Mouse (Mus musculus) MEL-GATA-1-ER (cell line): ENCODE data around the gene Scfd2.

Source experiments
- DNase-seq: peaks from one replicate; pipeline ENCODE4 v3.0.0-alpha.2; 2012; ENCODE audit warnings: low read depth; ENCODE audit errors: extremely low read depth

Scfd2 gene

GRCm38 (mm10) chr5:74184607-74185006 is 347.0 kb downstream of the Scfd2 start:
- no peak for DNase-seq

- DNase-seq, result no peak
Observed at GRCm38 (mm10) chr5:74183118-74183517, 348.4 kb downstream of the Scfd2 start.

- DNase-seq, result no peak
Observed at GRCm38 (mm10) chr5:74180216-74180615, 351.3 kb downstream of the Scfd2 start.

GRCm38 (mm10) chr5:74175526-74176270 is 355.9 kb downstream of the Scfd2 start:
- no peak for DNase-seq

GRCm38 (mm10) chr5:74173162-74173844 is 358.3 kb downstream of the Scfd2 start:
- no peak for DNase-seq

- no peak for DNase-seq
Observed at GRCm38 (mm10) chr5:74172208-74172607, 359.4 kb downstream of the Scfd2 start.

- DNase-seq, result no peak
Observed at GRCm38 (mm10) chr5:74171768-74172167, 359.8 kb downstream of the Scfd2 start.

- DNase-seq, result no peak
Observed at GRCm38 (mm10) chr5:74168085-74168484, 363.5 kb downstream of the Scfd2 start.

GRCm38 (mm10) chr5:74166642-74167041 is 364.9 kb downstream of the Scfd2 start:
- DNase-seq, result no peak

- no peak for DNase-seq
Observed at GRCm38 (mm10) chr5:74164547-74164946, 367.0 kb downstream of the Scfd2 start.

- no peak for DNase-seq
Observed at GRCm38 (mm10) chr5:74163141-74163540, 368.4 kb downstream of the Scfd2 start.

GRCm38 (mm10) chr5:74162013-74162412 is 369.5 kb downstream of the Scfd2 start:
- no peak for DNase-seq

GRCm38 (mm10) chr5:74161297-74161926 is 370.1 kb downstream of the Scfd2 start:
- DNase-seq, result no peak

- no peak for DNase-seq
Observed at GRCm38 (mm10) chr5:74160349-74160748, 371.2 kb downstream of the Scfd2 start.

GRCm38 (mm10) chr5:74159906-74160305 is 371.7 kb downstream of the Scfd2 start:
- no peak for DNase-seq

GRCm38 (mm10) chr5:74158929-74159632 is 372.5 kb downstream of the Scfd2 start:
- no peak for DNase-seq

GRCm38 (mm10) chr5:74155860-74156351 is 375.7 kb downstream of the Scfd2 start:
- DNase-seq, result no peak
